Mouse (Mus musculus): ENCODE data around the gene Abca8b. TPM values are rescaled to one million over a fixed set of nuclear protein-coding genes. Genes with fewer than 3 reads are reported as not detected.
"Not testable (repeated sequence)": the region's sequence is repeated elsewhere in the genome, so short reads cannot be mapped to it uniquely, and the experiment has no call there.

Gene Abca8b
- polyA plus RNA-seq, 1 experiment: not detected

- no peaks in the 10 kb centered on the region for H3K4me1 ChIP-seq (ENCODE audit: control insufficient read depth)
- H3K27me3 ChIP-seq (ENCODE audit: control insufficient read depth): no peaks in the 10 kb centered on the region
- peaks cover 3% of the 10 kb centered on the region; the same call in 1 of the 2 replicates for H3K9me3 ChIP-seq (ENCODE audit: control insufficient read depth, low read length)
- no peak overlapping the region for H3K4me3 ChIP-seq (replicated peaks)
- H3K36me3 ChIP-seq (ENCODE audit: control insufficient read depth): peaks cover 4% of the 10 kb centered on the region; the same call in 1 of the 2 replicates
- no peak for TF ChIP-seq TAL1 (IDR thresholded peaks at IDR 0.05; ENCODE audit: low read length)
- TF ChIP-seq GATA1 (IDR thresholded peaks at IDR 0.05; ENCODE audit: low read length): no peak
Observed at GRCm38 (mm10) chr11:109981872-109982271, 13.8 kb downstream of the Abca8b start.

DNA sequence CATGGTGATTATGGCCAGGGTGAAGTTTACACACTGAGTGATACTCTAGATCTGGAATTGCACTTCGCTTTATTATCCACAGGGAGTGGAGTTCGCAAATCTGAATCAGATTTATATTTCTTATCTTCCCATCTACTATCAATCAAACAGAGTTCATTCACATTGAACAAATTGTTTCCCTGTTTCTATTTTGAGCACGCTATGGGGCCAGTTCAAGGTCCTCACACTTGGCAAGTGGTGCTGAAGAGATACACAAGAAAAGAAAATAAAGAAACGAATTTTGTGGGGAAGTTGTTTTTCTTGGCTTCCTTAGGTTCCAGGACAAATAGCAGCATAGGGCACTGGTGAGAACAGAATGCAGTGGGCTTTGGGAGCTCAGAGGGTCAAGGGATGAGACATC, 25.1 kb downstream of the Abca8b start:
- no peaks in the 10 kb centered on the region for H3K4me1 ChIP-seq (ENCODE audit: control insufficient read depth)
- H3K9me3 ChIP-seq (ENCODE audit: control insufficient read depth, low read length): peaks cover 8% of the 10 kb centered on the region
- H3K36me3 ChIP-seq (ENCODE audit: control insufficient read depth): no peaks in the 10 kb centered on the region; the same call in 1 of the 2 replicates
- H3K27me3 ChIP-seq (ENCODE audit: control insufficient read depth): no peaks in the 10 kb centered on the region
- H3K4me3 ChIP-seq (replicated peaks): no peak overlapping the region
- TF ChIP-seq TAL1 (IDR thresholded peaks at IDR 0.05; ENCODE audit: low read length) (no peak), GATA1 (IDR thresholded peaks at IDR 0.05; ENCODE audit: low read length) (no peak)

GRCm38 (mm10) chr11:109961495-109962492, 33.9 kb downstream of the Abca8b start:
- H3K4me3 ChIP-seq (replicated peaks): no peak overlapping the region
- H3K9me3 ChIP-seq (ENCODE audit: control insufficient read depth, low read length): peaks cover 3% of the 10 kb centered on the region; the same call in 1 of the 2 replicates
- H3K27me3 ChIP-seq (ENCODE audit: control insufficient read depth): no peaks in the 10 kb centered on the region
- no peaks in the 10 kb centered on the region for H3K4me1 ChIP-seq (ENCODE audit: control insufficient read depth)
- TF ChIP-seq GATA1 (IDR thresholded peaks at IDR 0.05; ENCODE audit: low read length) (no peak), TAL1 (IDR thresholded peaks at IDR 0.05; ENCODE audit: low read length) (no peak)
- H3K36me3 ChIP-seq (ENCODE audit: control insufficient read depth): no peaks in the 10 kb centered on the region; the same call in 1 of the 2 replicates

- Histone ChIP-seq H3K27me3 (ENCODE audit: control insufficient read depth) (no peaks in the 10 kb centered on the region), H3K4me3 (replicated peaks) (no peak overlapping the region), H3K36me3 (ENCODE audit: control insufficient read depth) (no peaks in the 10 kb centered on the region; the same call in 1 of the 2 replicates), H3K9me3 (ENCODE audit: control insufficient read depth, low read length) (peaks cover 3% of the 10 kb centered on the region; the same call in 1 of the 2 replicates), H3K4me1 (ENCODE audit: control insufficient read depth) (no peaks in the 10 kb centered on the region)
- no peak for TF ChIP-seq GATA1 (IDR thresholded peaks at IDR 0.05; ENCODE audit: low read length)
- no peak for TF ChIP-seq TAL1 (IDR thresholded peaks at IDR 0.05; ENCODE audit: low read length)
Observed at GRCm38 (mm10) chr11:109955185-109955584, 40.5 kb downstream of the Abca8b start.

- no peaks in the 10 kb centered on the region for H3K9me3 ChIP-seq (ENCODE audit: control insufficient read depth, low read length)
- H3K4me3 ChIP-seq (replicated peaks): no peak overlapping the region
- no peaks in the 10 kb centered on the region; the same call in 1 of the 2 replicates for H3K36me3 ChIP-seq (ENCODE audit: control insufficient read depth)
- H3K27me3 ChIP-seq (ENCODE audit: control insufficient read depth): no peaks in the 10 kb centered on the region
- TF ChIP-seq TAL1 (IDR thresholded peaks at IDR 0.05; ENCODE audit: low read length): no peak
- no peak for TF ChIP-seq GATA1 (IDR thresholded peaks at IDR 0.05; ENCODE audit: low read length)
- no peaks in the 10 kb centered on the region for H3K4me1 ChIP-seq (ENCODE audit: control insufficient read depth)
Observed at GRCm38 (mm10) chr11:109936915-109937314, 58.7 kb downstream of the Abca8b start.

GRCm38 (mm10) chr11:109933207-109933606, 62.4 kb downstream of the Abca8b start:
- not testable (repeated sequence) for H3K4me1 ChIP-seq (ENCODE audit: control insufficient read depth); H3K4me3 ChIP-seq (replicated peaks); H3K36me3 ChIP-seq (ENCODE audit: control insufficient read depth); H3K27me3 ChIP-seq (ENCODE audit: control insufficient read depth); H3K9me3 ChIP-seq (ENCODE audit: control insufficient read depth, low read length)

- H3K4me1 ChIP-seq (ENCODE audit: control insufficient read depth): no peaks in the 10 kb centered on the region
- TF ChIP-seq GATA1 (IDR thresholded peaks at IDR 0.05; ENCODE audit: low read length): no peak
- TF ChIP-seq TAL1 (IDR thresholded peaks at IDR 0.05; ENCODE audit: low read length): no peak
- no peaks in the 10 kb centered on the region for H3K27me3 ChIP-seq (ENCODE audit: control insufficient read depth)
- peaks cover 1% of the 10 kb centered on the region; the same call in 1 of the 2 replicates for H3K9me3 ChIP-seq (ENCODE audit: control insufficient read depth, low read length)
- H3K4me3 ChIP-seq (replicated peaks): no peak overlapping the region
- H3K36me3 ChIP-seq (ENCODE audit: control insufficient read depth): no peaks in the 10 kb centered on the region; the same call in 1 of the 2 replicates
Observed at GRCm38 (mm10) chr11:109928489-109928888, 67.2 kb downstream of the Abca8b start.

- Histone ChIP-seq H3K4me1 (ENCODE audit: control insufficient read depth) (no peaks in the 10 kb centered on the region), H3K36me3 (ENCODE audit: control insufficient read depth) (no peaks in the 10 kb centered on the region; the same call in 1 of the 2 replicates), H3K4me3 (replicated peaks) (no peak overlapping the region), H3K27me3 (ENCODE audit: control insufficient read depth) (no peaks in the 10 kb centered on the region), H3K9me3 (ENCODE audit: control insufficient read depth, low read length) (peaks cover 3% of the 10 kb centered on the region; the same call in 1 of the 2 replicates)
- no peak for TF ChIP-seq TAL1 (IDR thresholded peaks at IDR 0.05; ENCODE audit: low read length)
- no peak for TF ChIP-seq GATA1 (IDR thresholded peaks at IDR 0.05; ENCODE audit: low read length)
Observed at GRCm38 (mm10) chr11:109926718-109927680, 68.6 kb downstream of the Abca8b start.

Data from erythroblast, embryonic 14.5 days (primary cell).